Mouse (Mus musculus) ES-E14 (cell line): ENCODE measurements around the gene Tbc1d13. TPM values are rescaled to one million over a fixed set of nuclear protein-coding genes. Genes with fewer than 3 reads are reported as not detected.
A peak's percentile ranks its signal among the peaks of the same experiment; 100 is the strongest.

Source experiments
- DNase-seq: peaks from one replicate; pipeline ENCODE4 v3.0.0-alpha.2; 2013; ENCODE audit warnings: low read depth, low spot score
- H3K27ac ChIP-seq: 2 replicates; pipeline ENCODE4 v1.5.1; 2012; ENCODE audit warnings: low read depth, mild to moderate bottlenecking, low read length, moderate library complexity, mixed read lengths; ENCODE audit not compliant: poor library complexity, insufficient read depth, severe bottlenecking
- H3K36me3 ChIP-seq: 2 replicates; pipeline ENCODE4 v1.6.1; 2012; ENCODE audit warnings: mild to moderate bottlenecking, low read length, moderate library complexity, mixed read lengths; ENCODE audit not compliant: control insufficient read depth, poor library complexity, insufficient read depth, severe bottlenecking
- H3K4me1 ChIP-seq, 2 experiments: fragments of 150-350 bp in 1 of 2; sonication (generic) in 1 of 2; 2 replicates each; pipeline ENCODE4 v1.6.1; 2012; ENCODE audit warnings: low read length in 2 of 2, mild to moderate bottlenecking in 1 of 2, mixed read lengths in 1 of 2; ENCODE audit not compliant: control insufficient read depth in 2 of 2, insufficient read depth in 2 of 2, poor library complexity in 1 of 2
- H3K4me3 ChIP-seq, 2 experiments: fragments of 150-350 bp in 1 of 2; sonication (generic) in 1 of 2; 2 replicates each; pipeline ENCODE4 v1.5.1; 2012; ENCODE audit warnings: low read length in 2 of 2, low read depth in 1 of 2, mild to moderate bottlenecking in 1 of 2, mixed read lengths in 1 of 2; ENCODE audit not compliant: insufficient read depth in 1 of 2, poor library complexity in 1 of 2, severe bottlenecking in 1 of 2
- H3K9ac ChIP-seq: 2 replicates; pipeline ENCODE4 v1.6.1; 2012; ENCODE audit warnings: low read depth, mild to moderate bottlenecking, low read length, mixed read lengths; ENCODE audit not compliant: poor library complexity, insufficient read depth, severe bottlenecking
- H3K9me3 ChIP-seq: fragments of 150-350 bp; sonication (generic); 2 replicates; pipeline ENCODE4 v1.6.1; 2012; ENCODE audit warnings: low read depth, mild to moderate bottlenecking, low read length; ENCODE audit not compliant: control insufficient read depth, insufficient read depth
- CHD2 ChIP-seq: IDR thresholded peaks from 2 replicates; pipeline ENCODE4 v1.6.1; 2014; ENCODE audit warnings: mild to moderate bottlenecking, low read depth, low read length, inconsistent platforms
- HCFC1 ChIP-seq: IDR thresholded peaks from 2 replicates; pipeline ENCODE4 v1.6.1; 2012; ENCODE audit warnings: low read length, inconsistent platforms, borderline replicate concordance; ENCODE audit not compliant: insufficient read depth
- MAFK ChIP-seq: IDR thresholded peaks from 2 replicates; pipeline ENCODE4 v1.6.1; 2014; ENCODE audit warnings: mild to moderate bottlenecking, low read depth, low read length, inconsistent platforms; ENCODE audit not compliant: insufficient read depth
- ZC3H11A ChIP-seq: IDR thresholded peaks from 2 replicates; pipeline ENCODE4 v1.6.1; 2012; ENCODE audit warnings: low read depth, mild to moderate bottlenecking, inconsistent platforms, low read length, borderline replicate concordance
- ZNF384 ChIP-seq: IDR thresholded peaks from 2 replicates; pipeline ENCODE4 v1.6.1; 2012; ENCODE audit warnings: low read depth, low read length, inconsistent platforms
- in situ Hi-C, 2 experiments: fragments of 600-800 bp; cut with MboI; formaldehyde crosslinking; loops; one replicate each; pipeline ENCODE4 v1.15.1; 2025; ENCODE audit warnings: low sequenced_read_pairs in 2 of 2, inconsistent platforms in 1 of 2; ENCODE audit not compliant: unreplicated experiment in 2 of 2
- total RNA-seq: library from RNA; depleted of rRNA; stranded (reverse); fragments of 300-350 nt; gene quantifications from 2 replicates; pipeline ENCODE4 v1.2.3, GENCODE M21; 2012

The Tbc1d13 gene
- total RNA-seq, 1 experiment = 62.4 TPM

DNA sequence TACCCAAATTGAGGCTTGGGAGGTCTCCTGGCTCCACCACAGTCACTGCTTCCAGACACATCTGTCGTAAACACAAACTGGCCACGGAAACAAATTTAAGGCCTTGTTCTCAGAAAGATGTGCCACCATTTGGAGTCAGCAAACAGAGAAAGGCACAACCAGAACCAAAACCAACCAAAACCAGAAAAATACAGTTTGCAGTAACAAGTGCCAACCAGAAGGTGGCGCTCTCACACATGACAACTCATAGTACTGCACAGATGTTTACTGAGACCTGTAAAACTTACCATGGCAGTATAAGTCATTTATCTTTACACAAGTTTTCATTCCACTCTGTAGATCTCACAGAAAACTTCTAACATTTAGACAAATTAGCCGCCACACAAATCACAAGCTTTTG lies 33.1 kb downstream of the Tbc1d13 start:
- Histone ChIP-seq H3K4me1 (peaks cover 0 to 4% of the 10 kb centered on the region in 2 experiments; a peak in 1 of 4 replicates), H3K4me3 (no peak overlapping the region), H3K36me3 (no peaks in the 10 kb centered on the region), H3K27ac (no peak overlapping the region), H3K9ac (no peak overlapping the region), H3K9me3 (no peaks in the 10 kb centered on the region)
- in situ Hi-C loops = no loop called here
- DNase-seq = peak; percentile 60
- TF ChIP-seq ZC3H11A (0 out of 2 replicates have a peak, but pooled peaks have one; percentile 12), CHD2 (no peak), HCFC1 (0 out of 2 replicates have a peak, but pooled peaks have one; percentile 37)

DNA sequence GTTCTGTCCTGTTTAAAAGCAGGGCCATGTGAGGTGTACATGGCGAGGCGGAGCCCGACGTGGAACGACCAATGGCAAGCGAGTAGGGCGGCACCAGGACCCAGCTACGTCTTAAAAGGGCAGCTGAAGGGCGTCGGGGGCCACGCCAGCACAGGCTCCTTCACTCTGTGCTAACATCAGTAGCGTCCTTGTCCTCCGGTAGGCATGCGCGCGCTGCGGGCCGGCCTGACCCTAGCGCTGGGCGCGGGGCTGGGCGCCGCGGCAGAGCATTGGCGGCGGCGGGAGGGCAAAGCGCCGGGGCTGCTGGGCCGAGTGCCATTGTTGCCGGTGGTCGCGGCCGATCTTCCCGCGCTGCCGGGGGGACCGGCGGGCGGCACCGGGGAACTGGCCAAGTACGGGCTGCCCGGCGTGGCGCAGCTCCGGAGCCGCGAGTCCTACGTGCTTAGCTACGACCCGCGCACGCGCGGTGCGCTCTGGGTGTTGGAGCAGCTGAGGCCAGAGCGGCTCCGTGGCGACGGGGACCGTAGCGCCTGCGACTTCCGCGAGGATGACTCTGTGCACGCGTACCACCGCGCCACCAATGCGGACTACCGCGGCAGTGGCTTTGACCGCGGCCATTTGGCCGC lies 37.9 kb downstream of the Tbc1d13 start, which contains the start of gene Endog:
Gene Endog (plus strand): TSS at position 123 of the 626 bp plus-strand sequence.
- no peak within 1 kb of the TSS for H3K27ac ChIP-seq

GRCm38 (mm10) chr2:30171997-30172382 lies 38.4 kb downstream of the Tbc1d13 start:
- in situ Hi-C loops = no loop called here
- H3K27ac ChIP-seq = no peak overlapping the region
- no peak for DNase-seq

More for the DNA sequence above, 37.9 kb downstream of the Tbc1d13 start, which contains the start of gene Endog:
- H3K4me1 ChIP-seq = no peaks in the 10 kb centered on the region; a peak in 1 of 4 replicates
- H3K36me3 ChIP-seq = peaks cover 38% of the 10 kb centered on the region
- peak; percentile 14; the same call in 1 of the 2 replicates for TF ChIP-seq HCFC1
- TF ChIP-seq ZNF384 = no peak
- peak within 1 kb of the TSS; percentile 75 to 78 for H3K4me3 ChIP-seq
- H3K9ac ChIP-seq = peak within 1 kb of the TSS; percentile 79
- no peaks in the 10 kb centered on the region for H3K9me3 ChIP-seq
- DNase-seq = peak; percentile 66
- in situ Hi-C loops = no loop called here

DNA sequence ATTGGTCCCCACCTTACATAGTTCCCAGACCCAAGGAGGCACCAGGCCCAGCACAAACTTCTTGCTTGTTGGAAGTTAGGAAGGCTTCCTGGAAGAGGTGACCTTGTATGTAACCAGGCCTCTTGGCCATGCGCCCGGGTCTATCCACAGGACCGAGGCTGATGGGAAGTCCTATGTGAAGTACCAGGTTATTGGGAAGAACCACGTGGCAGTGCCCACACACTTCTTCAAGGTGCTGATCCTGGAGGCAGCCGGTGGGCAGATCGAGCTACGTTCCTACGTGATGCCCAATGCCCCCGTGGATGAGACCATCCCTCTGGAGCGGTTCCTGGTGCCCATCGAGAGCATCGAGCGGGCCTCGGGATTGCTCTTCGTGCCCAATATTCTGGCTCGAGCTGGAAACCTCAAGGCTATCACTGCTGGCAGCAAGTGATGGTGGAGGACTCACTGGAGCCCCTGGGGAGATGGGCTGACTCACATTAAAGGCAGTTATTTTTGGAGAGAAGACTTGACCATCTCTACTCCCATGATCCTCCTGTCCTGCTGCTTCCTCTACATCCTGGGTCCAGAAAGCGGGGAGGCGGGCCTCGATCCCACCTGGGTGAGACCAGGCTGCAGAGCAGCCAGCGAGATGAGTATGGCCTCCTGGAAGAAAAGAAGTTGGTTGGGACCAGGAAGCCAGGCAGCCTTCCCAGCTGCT lies 40.1 kb downstream of the Tbc1d13 start:
- no peak for DNase-seq
- Histone ChIP-seq H3K36me3 (peaks cover 42% of the 10 kb centered on the region), H3K9me3 (no peaks in the 10 kb centered on the region), H3K27ac (no peak overlapping the region), H3K4me3 (no peak overlapping the region), H3K9ac (no peak overlapping the region), H3K4me1 (no peaks in the 10 kb centered on the region; a peak in 1 of 4 replicates)
- in situ Hi-C loops = no loop called here
- TF ChIP-seq ZNF384 = no peak
- no peak for TF ChIP-seq ZC3H11A
- no peak for TF ChIP-seq CHD2
- no peak for TF ChIP-seq MAFK
- TF ChIP-seq HCFC1 = no peak

More at GRCm38 (mm10) chr2:30171997-30172382, 38.4 kb downstream of the Tbc1d13 start:
- H3K9me3 ChIP-seq = no peaks in the 10 kb centered on the region
- H3K4me3 ChIP-seq = peak overlapping the region; percentile 75 to 78
- H3K36me3 ChIP-seq = peaks cover 41% of the 10 kb centered on the region
- peak overlapping the region; percentile 79 for H3K9ac ChIP-seq
- no peak for TF ChIP-seq CHD2
- TF ChIP-seq HCFC1 = no peak
- TF ChIP-seq ZNF384 = no peak
- TF ChIP-seq MAFK = no peak
- TF ChIP-seq ZC3H11A = no peak
- no peaks in the 10 kb centered on the region; a peak in 1 of 4 replicates for H3K4me1 ChIP-seq
